Mouse (Mus musculus): ENCODE results near the gene Hs6st3.

- TF ChIP-seq POLR2A (IDR thresholded peaks at IDR 0.05; ENCODE audit: low read depth, low read length) (no peak), CTCF (conservative IDR thresholded peaks at IDR 0.05; ENCODE audit: insufficient read depth, insufficient read length, low read depth, low read length) (no peak)
Observed at GRCm38 (mm10) chr14:119665741-119666141, 527.6 kb downstream of the Hs6st3 start.

All from kidney, adult 2 months (tissue).